Mouse (Mus musculus) granulocyte monocyte progenitor cell, adult 5-6 weeks (primary cell): Measurements from ENCODE around the gene Mn1. TPM values are rescaled to one million over a fixed set of nuclear protein-coding genes. Genes with fewer than 3 reads are reported as not detected.

Source experiments
- ATAC-seq: replicated peaks from 2 replicates; pipeline ENCODE4 v1.8.0; 2016; ENCODE audit warnings: mild to moderate bottlenecking, moderate TSS enrichment, inconsistent platforms; ENCODE audit not compliant: poor library complexity, severe bottlenecking
- total RNA-seq, 2 experiments: library from RNA; stranded (forward) in 1 of 2; stranded (reverse) in 1 of 2; fragments of 200-712, 200-1000 nt in 1 of 2; fragments of >200 nt in 1 of 2; fragmentation: Nextera tagmentation in 1 of 2; gene quantifications; 2 replicates each; pipeline ENCODE4 v1.2.3; 2014 to 2017

The Mn1 gene
- total RNA-seq, 2 experiments from 2014 or later = 0.64 TPM; not detected in 1

GRCm38 (mm10) chr5:111408470-111409105, 8.6 kb upstream of the Mn1 start:
- ATAC-seq = no peak

- ATAC-seq = peak; percentile 43; the same call in 1 of the 2 replicates
Measured at GRCm38 (mm10) chr5:111409412-111410044, 7.6 kb upstream of the Mn1 start.

- ATAC-seq = no peak
Measured at GRCm38 (mm10) chr5:111410665-111411064, 6.5 kb upstream of the Mn1 start.

- ATAC-seq = peak; percentile 71
Measured at GRCm38 (mm10) chr5:111414192-111414591, 3.0 kb upstream of the Mn1 start.

- no peak for ATAC-seq
Measured at GRCm38 (mm10) chr5:111414770-111415249, 2.4 kb upstream of the Mn1 start.

- no peak for ATAC-seq
Measured at GRCm38 (mm10) chr5:111415575-111415974, 1.6 kb upstream of the Mn1 start.

- ATAC-seq = no peak
Measured at GRCm38 (mm10) chr5:111416048-111416447, 1.1 kb upstream of the Mn1 start.

GRCm38 (mm10) chr5:111417378-111418131, 393 bp downstream of the Mn1 start:
- no peak for ATAC-seq

GRCm38 (mm10) chr5:111418202-111419120, 1.3 kb downstream of the Mn1 start:
- ATAC-seq = no peak

GRCm38 (mm10) chr5:111419121-111419881, 2.1 kb downstream of the Mn1 start:
- ATAC-seq = no peak

GRCm38 (mm10) chr5:111420011-111420691, 3.0 kb downstream of the Mn1 start:
- ATAC-seq = no peak

GRCm38 (mm10) chr5:111420896-111421295, 3.7 kb downstream of the Mn1 start:
- ATAC-seq = no peak

GRCm38 (mm10) chr5:111421424-111421823, 4.3 kb downstream of the Mn1 start:
- no peak for ATAC-seq

- no peak for ATAC-seq
Measured at GRCm38 (mm10) chr5:111422058-111422800, 5.1 kb downstream of the Mn1 start.

GRCm38 (mm10) chr5:111423011-111423410, 5.8 kb downstream of the Mn1 start:
- ATAC-seq = no peak

GRCm38 (mm10) chr5:111423616-111424015, 6.5 kb downstream of the Mn1 start:
- no peak for ATAC-seq

- ATAC-seq = no peak
Measured at GRCm38 (mm10) chr5:111425813-111426212, 8.7 kb downstream of the Mn1 start.

GRCm38 (mm10) chr5:111426249-111426648, 9.1 kb downstream of the Mn1 start:
- no peak for ATAC-seq
